Mouse (Mus musculus) gastrocnemius, postnatal 4 days (tissue): ENCODE results near the gene Gas7. TPM values are rescaled to one million over a fixed set of nuclear protein-coding genes. Genes with fewer than 3 reads are reported as not detected.

ENCODE experiments used
- DNase-seq, 2 experiments: peaks; one replicate each; pipeline ENCODE4 v3.0.0; 2021 to 2022; ENCODE audit warnings: low spot score in 2 of 2, mixed read lengths in 2 of 2
- total RNA-seq, 2 experiments: library from RNA; stranded (reverse); gene quantifications; 2 replicates each; pipeline ENCODE4 v1.2.3; 2021

Gene Gas7
- total RNA-seq, 2 experiments from 2014 or later, result 60.5 to 63.7 TPM

DNA sequence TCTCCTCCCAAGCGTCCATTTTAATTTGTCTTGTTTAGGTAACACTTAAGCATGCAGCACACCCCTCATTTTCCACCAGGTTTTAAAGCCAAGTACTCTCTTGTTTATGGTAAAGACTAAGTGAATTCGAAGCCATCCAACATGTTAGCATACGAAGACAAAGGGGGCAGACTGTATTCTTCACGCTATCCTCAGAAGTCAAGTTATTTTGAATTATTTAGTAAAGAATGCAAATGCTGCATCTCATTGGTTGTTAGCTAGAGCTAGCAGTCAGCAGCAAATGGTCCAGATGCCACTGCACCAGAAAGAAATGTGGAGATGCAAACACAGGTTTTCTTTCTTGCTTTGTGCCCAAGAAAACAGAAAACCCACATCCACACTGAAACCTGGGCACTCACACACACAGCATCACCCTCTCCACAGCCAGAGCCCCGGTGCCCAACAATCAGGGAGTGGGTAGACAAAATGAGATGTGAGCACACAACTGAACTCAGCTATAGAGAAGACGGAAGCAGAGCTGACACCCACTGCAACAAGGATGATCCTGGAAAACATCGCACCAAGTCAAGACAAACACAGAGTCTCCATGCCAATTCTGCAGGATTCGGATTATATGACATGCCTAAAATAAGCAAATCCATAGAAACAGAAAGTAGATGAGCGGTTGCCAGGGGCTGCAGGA lies 157.1 kb downstream of the Gas7 start:
- no peak for DNase-seq

DNA sequence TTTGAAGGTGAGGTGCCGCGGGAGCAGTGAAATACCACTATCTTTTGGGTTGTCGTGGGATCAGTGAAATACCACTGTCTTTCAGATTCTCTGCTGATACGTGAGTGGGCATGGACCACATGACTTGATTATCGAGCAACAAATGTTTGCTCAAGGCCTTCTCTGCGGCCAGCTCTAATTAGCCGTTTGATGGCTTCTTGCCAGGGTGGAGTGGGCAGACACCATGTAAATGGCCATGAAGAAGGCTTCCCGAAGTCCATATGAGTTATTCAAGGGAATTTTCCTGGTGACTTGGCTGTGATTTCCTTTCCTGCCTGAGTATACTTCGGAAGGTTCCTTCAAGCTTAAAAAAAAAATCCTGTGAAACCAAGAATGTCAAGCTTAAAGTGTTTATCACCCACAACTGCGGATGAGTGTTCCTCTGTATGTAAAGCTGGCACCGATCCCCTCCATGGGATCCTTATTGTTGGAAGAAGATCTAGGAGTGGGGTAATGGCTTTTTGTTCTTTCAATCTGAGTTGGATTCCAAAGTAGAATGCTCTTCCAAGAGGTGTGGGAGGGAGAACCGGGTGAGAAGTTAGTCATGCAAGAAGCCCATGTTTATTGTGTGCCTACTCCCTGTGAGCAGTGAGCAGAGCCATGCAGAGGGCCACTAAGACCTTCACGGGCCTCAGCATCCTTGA lies 161.5 kb downstream of the Gas7 start:
- DNase-seq, result no peak

DNA sequence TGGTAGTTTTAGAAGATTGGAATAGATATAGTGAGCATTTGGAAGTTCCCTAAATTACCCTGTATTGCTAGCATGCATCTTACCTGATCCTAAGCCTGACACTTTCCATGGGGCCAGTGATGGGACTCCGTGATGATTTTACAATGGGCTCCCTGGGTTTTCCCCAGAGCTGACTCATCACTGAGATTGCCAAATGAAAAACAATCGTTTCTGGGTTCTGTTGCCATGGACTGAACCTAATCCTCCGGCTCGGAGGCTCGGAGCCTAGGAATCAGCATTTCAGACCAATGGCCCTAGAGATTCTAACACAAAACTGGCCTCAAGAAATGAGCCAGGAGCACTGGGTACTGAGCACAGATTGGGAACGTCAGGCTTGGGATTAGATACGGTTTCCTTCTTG lies 167.1 kb downstream of the Gas7 start:
- DNase-seq, result no peak

DNA sequence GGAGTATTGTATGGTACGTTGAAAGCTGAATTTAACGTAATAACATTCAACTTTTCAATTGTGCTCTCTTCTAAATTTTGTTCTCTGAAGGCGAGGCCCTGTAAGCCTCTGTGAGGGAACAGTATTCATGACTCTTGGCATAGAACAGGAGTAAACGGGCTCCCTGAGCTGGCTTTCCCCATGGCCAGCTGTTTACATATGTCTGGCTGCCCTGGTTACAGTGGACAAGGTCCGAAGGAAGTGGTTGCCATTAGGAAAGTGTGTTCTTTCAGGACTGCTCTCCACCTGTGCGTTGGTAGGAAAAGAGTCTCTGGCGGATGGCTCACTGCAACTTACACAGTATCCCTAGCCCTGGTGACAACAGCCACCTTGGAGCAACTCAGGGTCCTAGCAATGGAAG lies 171.9 kb downstream of the Gas7 start:
- DNase-seq, result no peak

DNA sequence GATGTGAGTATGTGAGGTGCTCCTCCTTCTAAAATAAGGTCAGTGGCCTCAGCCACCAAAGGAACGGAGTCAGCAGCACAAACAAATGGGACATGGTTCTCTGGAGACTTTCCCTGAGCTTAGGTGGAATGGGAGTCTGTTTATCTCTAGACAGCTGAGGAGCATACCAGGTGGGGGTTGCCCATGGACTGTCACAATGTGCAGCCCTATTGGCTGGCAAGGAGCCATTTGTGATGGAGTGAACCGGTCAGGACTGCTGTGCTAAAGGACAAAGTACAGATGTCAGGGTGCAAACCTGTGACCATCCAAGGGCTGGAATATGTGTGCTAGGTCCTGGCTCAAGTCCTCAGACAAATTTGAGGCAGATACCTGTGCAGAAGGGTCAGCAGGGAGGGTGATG lies 173.3 kb downstream of the Gas7 start:
- DNase-seq, result no peak

DNA sequence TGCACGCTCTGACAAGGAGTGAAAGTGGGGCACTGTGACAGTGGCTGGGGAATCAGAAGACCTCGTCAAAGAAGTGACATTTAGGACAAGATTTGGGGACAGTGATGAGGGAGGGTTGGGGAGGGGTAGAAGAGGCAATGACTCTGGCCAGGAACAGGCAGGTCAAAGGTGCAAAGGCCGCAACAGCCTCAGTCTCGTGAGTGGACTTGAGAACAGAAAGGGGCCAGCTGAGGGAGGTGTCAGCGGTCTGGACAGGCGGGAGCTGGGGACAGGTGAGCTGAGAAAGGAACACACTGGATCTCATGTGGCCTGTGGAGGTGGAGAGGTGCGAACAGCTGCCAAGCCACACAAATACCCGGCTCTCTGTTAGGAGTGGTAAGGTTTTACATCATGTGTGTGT lies 177.7 kb downstream of the Gas7 start:
- DNase-seq, result no peak

DNA sequence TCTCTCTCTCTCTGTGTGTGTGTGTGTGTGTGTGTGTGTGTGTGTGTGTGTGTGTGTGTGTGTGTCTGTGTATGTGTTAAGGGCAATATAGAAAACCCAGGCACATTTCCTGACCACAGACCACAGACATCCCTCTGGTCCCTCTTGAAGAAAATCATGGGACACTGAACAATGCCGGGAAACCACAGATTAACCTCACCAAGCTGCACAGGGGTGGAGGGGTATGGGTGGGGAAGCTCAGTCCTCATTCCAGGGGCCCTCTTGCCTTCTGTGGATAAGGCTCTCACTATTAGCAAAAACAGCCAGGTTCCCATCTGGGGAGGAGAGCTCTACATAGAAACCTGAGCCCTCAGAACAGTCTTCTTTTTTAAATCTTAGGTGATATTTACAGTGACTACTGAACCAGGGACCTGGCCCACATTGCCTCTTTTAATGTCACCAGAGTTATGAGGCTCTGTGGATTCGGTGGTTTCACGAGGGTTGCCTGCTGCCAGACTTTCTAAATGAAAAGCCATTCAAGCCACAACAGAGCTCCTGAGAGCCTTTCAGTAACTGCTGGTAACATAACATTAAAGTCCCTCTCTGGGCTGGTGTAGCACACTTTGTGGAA lies 178.5 kb downstream of the Gas7 start:
- no peak for DNase-seq

DNA sequence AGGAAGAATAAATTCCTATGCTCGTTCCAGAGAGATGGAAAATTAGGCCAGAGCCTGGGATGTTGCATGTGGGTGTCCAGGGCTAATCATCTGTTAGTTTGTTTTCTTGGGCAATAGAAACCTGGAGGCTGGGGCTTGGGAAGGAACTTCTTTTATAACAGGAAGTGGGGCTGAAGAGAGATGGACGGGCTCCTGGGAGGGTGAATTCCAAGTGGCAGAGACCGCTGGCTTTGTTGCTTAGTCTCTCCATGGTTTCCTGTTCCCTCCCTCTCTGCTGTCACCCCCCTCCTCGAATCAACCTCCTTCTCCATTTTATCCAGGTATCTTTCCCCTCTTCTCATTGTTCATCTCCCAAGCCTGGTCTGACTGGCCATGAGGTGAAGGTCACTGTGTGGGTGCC lies 181.0 kb downstream of the Gas7 start:
- no peak for DNase-seq

DNA sequence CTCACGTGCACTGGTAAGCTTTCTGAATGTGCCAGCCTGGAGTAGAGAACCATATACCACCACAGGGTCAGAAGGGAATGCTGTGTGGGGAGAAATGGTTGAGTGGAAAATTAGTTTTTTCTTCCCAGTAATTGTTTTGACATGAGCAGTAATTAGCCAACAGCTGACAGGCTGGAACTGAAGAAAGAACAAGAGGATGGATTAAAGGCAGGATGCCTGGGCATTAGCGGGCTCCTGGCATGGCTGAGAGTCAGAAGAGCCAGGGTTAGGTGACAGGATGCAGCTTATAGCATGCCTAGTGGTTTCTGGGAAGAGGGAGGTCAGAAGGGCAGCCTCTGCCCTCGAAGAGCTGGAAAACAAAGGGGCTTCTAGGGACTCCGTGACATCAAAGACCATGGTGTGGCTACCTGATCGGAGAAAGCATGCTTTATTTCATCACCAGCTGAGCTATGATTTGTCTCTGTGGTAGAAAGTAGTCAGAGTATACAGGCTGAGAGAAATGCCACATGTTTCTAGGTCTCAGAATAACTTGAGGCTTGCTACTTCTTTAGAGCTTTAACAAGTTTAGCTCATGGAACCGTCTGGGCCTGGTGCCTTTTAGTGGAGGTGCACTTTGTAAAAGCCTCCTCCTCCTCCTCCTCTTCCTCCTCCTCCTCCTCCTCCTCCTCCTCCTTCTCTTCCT lies 181.8 kb downstream of the Gas7 start:
- no peak for DNase-seq

DNA sequence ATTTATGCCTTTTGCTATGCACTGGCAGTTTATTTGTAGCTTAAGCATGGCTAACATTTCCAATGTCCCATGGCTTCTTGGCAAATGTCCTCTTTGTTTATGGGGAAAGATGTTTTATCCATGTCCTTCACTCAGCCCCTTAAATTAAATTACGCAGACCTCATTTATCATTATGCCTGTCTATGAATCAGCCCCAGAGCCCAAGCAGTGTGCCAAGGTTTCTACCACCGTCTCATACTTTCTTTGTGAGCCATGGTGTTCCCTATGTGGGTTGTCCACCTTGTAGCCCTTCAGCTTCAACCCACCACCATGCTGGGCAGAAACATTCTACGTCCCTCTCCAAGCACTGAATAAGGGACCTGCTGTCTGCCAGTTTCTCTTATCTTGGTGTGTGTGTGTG lies 183.2 kb downstream of the Gas7 start:
- no peak for DNase-seq

DNA sequence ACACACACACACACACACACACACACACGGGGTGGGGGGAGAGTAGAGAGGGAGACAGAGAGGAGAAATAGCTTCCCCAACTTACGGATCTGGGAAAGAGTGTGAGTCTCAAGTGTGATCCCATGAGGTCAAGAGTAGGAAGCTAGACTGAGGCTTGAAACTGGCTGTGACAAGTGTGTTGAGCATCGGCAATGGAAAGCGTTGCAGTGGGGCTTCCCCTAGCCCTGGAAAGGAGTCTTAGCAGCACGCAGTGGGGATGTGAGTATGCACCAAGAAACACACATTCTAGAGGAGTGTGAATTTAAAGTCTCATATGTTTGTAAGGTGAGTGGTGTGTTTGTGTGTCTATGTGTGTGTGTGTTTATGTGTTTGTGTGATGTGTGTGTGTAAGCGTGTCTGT lies 185.1 kb downstream of the Gas7 start:
- no peak for DNase-seq

DNA sequence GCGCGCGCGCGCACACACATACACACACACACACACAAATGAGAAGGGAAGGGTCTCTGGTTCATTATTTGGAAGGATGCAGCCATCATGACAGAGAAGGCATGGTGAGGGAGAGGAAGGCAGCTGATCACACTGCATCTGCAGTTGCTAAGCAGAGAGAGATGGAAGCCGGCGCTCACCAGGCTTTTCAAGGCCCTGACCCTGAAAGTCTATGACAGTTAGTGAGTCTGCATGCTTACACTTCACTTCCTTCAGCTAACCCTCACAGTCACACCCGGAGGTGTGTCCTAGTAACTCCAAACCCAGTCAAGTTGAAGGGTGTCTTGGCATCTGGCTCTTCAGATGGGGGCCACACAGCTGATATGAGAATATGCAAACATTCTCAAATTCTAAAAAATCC lies 187.2 kb downstream of the Gas7 start:
- no peak for DNase-seq

DNA sequence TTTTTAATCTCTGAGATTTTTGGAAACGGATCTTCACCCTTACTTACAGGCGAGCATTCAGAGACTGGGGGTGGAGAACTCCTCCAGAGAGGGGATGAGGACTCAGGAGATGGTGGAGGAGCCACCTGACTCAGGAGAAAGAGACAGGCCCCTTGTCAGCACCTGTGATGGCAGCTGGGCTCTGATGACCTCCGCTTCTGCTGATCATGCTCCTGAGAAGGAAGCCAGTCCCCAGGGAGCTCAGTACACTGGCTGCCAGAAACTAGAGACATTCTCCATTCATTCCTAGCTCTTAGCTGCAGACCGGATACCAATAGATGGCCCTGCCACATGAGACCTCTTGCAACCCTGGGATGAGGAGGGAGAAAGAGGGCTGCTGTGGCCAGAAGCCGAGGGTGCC lies 187.6 kb downstream of the Gas7 start:
- no peak for DNase-seq

DNA sequence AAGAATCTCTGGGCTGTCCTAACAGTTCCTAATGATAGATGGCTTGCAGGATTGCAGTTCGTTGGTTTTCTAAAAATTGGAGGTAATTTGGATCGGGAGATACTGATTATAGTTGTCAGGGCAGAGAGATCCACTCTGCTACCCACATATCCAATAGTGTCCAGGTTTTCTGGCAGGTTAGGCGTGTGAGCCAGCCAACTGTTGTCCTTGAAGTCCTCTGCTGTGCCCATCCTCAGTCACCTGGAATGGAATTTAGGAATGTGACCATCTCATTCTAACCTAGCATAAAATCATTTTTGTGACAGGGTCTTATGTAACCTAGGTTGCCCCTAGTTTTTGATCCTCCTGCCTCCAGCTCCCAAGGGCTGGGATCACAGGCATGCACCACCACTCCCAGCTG lies 188.2 kb downstream of the Gas7 start:
- no peak for DNase-seq

DNA sequence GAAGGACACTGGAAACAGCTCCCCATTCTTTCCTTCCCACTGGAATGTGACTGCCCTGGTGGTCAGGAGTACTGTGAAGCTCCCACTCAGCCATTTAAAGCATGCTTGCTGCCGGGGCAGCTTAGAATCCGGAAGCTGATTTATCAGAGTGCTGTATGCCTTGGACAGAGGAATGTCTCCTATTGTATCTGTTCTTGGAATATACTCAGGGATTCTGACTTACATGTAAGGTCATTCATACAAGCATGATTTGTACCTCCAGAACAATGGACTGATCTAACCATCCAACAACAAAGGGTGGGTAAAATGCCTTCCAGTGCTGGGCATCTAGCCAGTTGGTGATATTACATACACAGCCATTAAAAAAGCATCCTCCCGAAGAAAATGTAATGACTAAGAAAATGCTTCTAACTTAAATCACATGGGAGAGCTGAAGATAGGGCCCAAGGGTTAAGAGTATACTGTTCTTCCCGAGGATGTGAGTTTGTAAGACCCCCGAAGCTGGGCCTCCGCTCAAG lies 189.5 kb downstream of the Gas7 start:
- DNase-seq, result no peak

DNA sequence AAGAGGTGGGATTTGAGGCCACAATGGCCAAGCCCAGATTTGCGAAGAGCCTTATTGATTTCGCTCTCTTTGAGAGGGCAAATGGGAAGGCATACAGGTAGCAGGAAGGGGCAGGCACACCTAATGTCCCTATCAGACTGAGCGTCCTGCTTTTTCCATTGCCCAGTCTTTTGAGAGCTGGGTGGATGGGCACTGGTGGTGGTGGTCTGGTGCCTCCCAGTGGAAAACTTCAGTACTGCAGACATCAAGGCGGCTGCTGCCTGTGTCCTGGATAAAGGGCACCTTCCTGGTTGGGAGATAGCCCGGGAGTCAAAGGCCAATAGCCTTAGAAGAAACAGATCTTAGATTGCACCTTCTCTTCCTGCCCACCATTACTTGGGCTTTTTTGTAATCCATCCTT lies 192.5 kb downstream of the Gas7 start:
- peak; percentile 53 to 70 for DNase-seq

DNA sequence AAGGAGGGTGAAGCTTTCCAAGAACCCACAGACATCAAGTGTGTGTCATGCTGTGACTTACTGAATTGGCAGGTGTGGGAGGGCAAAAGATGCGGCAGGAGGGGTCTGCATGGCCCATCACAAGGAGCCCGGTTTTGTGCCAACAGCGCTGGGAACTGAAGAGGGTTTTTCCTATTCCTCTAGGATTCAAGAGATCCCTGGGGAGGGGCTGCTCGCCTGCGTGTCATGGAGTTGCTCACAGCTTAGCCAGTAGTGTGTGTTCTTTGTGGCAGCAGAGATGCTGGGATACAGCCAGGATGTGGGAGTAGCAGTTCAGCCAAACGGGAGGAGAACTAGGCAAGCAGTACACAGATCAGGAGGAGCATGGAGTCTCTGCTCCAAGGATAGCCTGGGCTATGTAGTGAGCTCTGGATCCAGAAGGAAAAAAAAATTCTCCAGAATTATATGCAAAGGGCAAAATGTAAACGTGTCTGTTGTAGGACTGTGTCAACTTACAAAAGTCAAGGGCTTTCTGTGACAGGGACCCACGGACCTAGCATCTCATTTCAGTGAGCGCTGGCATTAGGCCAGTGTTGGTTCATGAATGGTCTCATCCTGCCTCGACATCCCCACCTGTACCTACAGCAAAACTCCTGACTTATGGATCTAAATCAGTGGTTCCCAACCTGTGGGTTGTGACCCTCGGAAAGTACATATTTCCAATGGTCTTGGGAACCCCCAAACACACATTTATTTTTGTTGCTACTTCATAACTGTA lies 193.6 kb downstream of the Gas7 start:
- DNase-seq, result no peak

DNA sequence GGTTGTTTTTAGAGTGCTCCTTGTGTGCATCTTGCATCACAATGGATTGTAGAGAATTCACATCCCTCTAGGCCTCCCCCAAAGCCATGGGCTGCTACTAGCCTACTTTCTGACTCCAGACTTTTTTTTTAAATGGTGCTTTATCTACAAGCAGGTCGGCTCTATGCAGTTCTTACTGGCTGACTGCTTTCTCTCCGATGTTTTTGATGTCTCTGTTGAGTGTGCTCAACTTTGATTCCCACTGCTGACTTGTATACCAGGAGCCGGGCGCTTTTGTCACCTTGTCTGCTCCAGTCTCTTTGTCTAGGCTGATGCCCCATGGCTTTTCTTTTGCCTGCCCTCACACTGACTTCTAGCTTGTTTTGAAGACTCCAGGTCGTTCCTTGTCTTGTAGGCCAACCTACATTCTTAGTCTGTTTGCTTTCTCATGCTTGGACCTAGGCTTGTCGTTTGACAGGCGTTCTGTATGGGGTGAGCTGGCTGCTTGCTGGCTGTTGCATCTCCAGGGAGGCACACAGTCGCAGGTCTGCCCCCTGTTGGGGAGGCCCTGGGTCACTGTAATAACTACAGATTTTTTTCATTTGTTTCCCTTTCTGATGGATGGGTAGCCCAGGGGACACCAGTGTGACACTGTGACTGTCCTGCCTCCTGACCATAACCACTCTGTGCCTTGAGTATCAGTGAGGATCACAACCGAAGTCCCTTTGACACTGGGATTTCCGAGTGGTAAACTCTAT lies 194.9 kb downstream of the Gas7 start:
- no peak for DNase-seq

DNA sequence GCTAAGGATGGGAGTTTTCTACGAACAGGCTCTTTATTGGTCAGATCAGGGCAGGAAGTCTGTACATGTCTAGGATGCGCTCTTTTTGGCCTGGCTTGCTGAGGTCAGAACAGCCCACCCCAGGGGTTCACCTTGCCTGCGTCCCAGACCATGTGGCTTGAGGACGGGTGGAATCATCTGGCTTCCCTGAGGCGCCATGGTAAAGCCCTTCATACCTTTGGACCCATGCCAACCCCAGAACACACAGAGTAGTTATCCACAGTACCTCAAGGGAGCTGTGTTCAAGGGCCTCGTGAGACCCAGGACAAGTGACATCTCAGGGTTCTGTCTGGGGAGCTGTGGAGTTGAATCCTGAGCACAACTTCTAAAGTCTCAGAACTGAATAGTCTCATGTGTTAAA lies 196.5 kb downstream of the Gas7 start:
- DNase-seq, result no peak

DNA sequence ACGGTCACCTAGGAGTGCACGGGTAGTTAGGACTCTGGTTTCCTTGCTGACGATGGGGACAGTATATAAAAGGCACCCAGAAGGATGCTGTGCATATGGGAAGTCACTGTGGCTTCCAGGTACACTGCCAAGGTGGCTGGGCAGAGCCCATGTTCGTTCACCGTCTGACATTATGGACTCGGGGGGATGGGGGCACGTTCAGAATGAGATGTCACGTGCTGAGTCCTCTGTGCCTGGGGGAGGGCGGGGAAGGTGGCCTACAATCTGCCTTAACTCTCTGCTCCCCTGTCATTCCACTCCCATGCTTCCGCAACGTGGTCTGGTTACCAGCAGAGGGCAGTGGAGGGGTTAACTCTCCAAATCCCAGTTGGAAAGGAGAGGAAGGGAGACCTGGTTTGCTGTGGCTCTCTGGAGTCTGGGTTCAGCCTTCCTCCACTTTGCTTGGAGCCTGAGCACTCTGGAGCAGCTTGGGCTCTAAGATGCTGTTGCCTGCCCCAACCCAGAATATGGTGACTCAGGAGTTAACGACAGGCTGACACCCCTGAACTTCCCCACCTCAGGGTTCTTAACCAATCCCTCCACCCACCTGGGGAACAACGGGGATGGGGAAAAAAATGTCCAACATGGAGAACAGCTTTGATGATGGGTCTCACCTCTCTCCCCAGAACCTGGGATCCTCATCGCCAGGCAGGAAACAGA lies 197.1 kb downstream of the Gas7 start:
- DNase-seq, result peak in 1 of 2 experiments; percentile 28
